Mouse (Mus musculus) embryonic facial prominence, embryonic 11.5 days (tissue): ENCODE measurements around the gene Ina. TPM values are rescaled to one million over a fixed set of nuclear protein-coding genes. Genes with fewer than 3 reads are reported as not detected.
A peak's percentile ranks its signal among the peaks of the same experiment; 100 is the strongest.

ENCODE experiments used
- ATAC-seq: fragments of 200-750 bp; cut with Nextera tagmentation; replicated peaks from 2 replicates; pipeline ENCODE4 v1.8.0; 2017; ENCODE audit warnings: low read depth; ENCODE audit not compliant: insufficient number of reproducible peaks, low FRiP score, low TSS enrichment
- DNase-seq: peaks from one replicate; pipeline ENCODE4 v3.0.0-alpha.2; 2015; ENCODE audit warnings: low spot score
- H3K27ac ChIP-seq: fragments of 300-500 bp; sonication (generic); replicated peaks from 2 replicates; pipeline ENCODE4 v1.5.1; 2014; ENCODE audit warnings: mild to moderate bottlenecking, low read depth, low read length, control low read depth
- H3K27me3 ChIP-seq: fragments of 300-500 bp; sonication (generic); 2 replicates; pipeline ENCODE4 v1.6.1; 2014; ENCODE audit warnings: mild to moderate bottlenecking, low read length, moderate library complexity, mixed read lengths; ENCODE audit not compliant: control insufficient read depth, insufficient read depth
- H3K36me3 ChIP-seq: fragments of 300-500 bp; sonication (generic); replicated peaks from 2 replicates; pipeline ENCODE4 v1.6.1; 2014; ENCODE audit warnings: low read depth, mild to moderate bottlenecking, low read length, moderate library complexity, mixed read lengths; ENCODE audit not compliant: control insufficient read depth, insufficient read depth
- H3K4me1 ChIP-seq: fragments of 300-500 bp; sonication (generic); 2 replicates; pipeline ENCODE4 v1.6.1; 2014; ENCODE audit warnings: low read length, mixed read lengths; ENCODE audit not compliant: control insufficient read depth, insufficient read depth
- H3K4me2 ChIP-seq: fragments of 300-500 bp; sonication (generic); 2 replicates; pipeline ENCODE4 v1.6.1; 2014; ENCODE audit warnings: low read depth, mild to moderate bottlenecking, control low read depth, low read length, moderate library complexity
- H3K4me3 ChIP-seq: fragments of 300-500 bp; sonication (generic); 2 replicates; pipeline ENCODE4 v1.5.1; 2014; ENCODE audit warnings: low read depth, low read length, control low read depth
- H3K9ac ChIP-seq: fragments of 300-500 bp; sonication (generic); replicated peaks from 2 replicates; pipeline ENCODE4 v1.6.1; 2014; ENCODE audit warnings: mild to moderate bottlenecking, control low read depth, low read length
- H3K9me3 ChIP-seq: fragments of 300-500 bp; sonication (generic); replicated peaks from 2 replicates; pipeline ENCODE4 v1.6.1; 2016; ENCODE audit warnings: mild to moderate bottlenecking, low read length, inconsistent platforms, mixed read lengths; ENCODE audit not compliant: control insufficient read depth
- WGBS: fragments of 180-500 bp; shearing (Covaris S2); extraction: QIAGEN DNeasy Blood & Tissue Kit; methylation state at CpG from one replicate; pipeline ENCODE4 v1.1.7; 2014; 5-methylcytosine and 5-hydroxymethylcytosine counted together
- polyA plus RNA-seq: library from polyadenylated mRNA; unstranded; fragments of >200 nt; fragmentation: Nextera tagmentation; extraction: Ambion mirVana; gene quantifications from 2 replicates; pipeline ENCODE4 v1.2.1, GENCODE M21; 2014

Gene Ina
- polyA plus RNA-seq, 1 experiment from 2014 or later, result 37.0 TPM

DNA sequence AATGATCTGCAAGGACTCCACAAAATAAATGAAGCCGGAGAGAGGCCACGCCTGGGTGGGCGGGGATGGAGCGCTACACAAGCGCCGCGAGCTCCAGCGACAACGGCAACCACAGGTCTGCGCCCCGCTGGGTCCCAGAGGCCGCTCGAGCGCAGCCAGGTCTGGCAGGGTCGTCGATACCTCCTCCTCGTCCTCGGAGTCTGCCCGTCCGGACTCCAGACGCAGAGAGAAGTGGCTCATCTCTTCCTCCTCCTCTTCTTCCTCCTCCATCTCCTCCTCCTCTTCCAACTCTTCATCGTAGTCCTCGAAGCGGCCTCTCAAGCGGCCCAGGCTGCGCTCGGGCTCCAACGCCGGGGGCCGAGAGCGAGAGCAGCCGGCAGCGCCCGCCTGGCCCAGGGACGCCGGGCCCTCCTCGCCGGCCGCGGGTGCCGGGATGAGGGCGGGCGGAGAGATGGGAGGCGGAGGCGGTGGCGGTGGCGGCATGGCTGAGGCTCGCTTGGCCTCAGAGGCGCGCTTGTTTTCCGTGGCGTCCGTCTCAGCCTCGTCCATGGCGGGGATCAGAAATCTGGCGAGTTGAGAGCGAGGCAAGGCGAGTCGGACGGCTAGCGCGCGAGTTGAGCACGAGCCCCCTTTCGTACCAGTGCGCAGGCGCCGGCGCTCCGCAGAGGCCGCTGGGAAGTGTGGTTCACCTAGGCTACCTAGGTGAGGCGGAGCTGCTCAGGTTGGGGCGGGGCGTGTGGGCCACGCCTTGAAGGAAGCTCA lies 36.0 kb downstream of the Ina start, which contains the start of gene Pcgf6:
Gene Pcgf6 (minus strand): TSS at position 636 of the 762 bp plus-strand sequence.
- Histone ChIP-seq H3K4me3 (peak within 1 kb of the TSS; percentile 66), H3K9me3 (no peaks in the 10 kb centered on the region), H3K36me3 (peaks cover 2% of the 10 kb centered on the region; the same call in 1 of the 2 replicates), H3K27ac (peak within 1 kb of the TSS; percentile 85), H3K27me3 (no peaks in the 10 kb centered on the region), H3K4me2 (peak within 1 kb of the TSS; percentile 60), H3K9ac (peak within 1 kb of the TSS; percentile 74), H3K4me1 (no peaks in the 10 kb centered on the region)
- peak; percentile 89 for ATAC-seq
- under 1% methylated on average over 74 of the region's 75 CpGs for WGBS
- DNase-seq, result peak; percentile 91

DNA sequence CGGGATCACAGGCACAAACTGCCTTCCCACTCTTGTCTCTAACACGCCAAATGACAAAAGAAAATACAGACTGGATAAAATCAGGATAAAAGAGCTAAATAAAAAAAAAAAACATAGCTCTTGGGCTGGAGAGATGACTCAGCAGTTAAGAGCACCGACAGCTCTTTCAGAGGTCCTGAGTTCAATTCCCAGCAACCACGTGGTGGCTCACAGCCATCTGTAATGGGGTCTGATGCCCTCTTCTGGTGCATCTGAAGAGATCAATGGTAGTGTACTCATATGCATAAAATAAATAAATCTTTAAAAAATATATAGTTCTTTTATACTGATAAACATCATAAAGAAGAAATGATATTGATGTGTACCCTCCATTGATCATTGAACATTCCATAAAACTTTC lies 38.4 kb downstream of the Ina start:
- no peaks in the 10 kb centered on the region for H3K9me3 ChIP-seq
- no peak overlapping the region for H3K4me2 ChIP-seq
- no peaks in the 10 kb centered on the region for H3K27me3 ChIP-seq
- no peak overlapping the region for H3K27ac ChIP-seq
- H3K4me3 ChIP-seq, result no peak overlapping the region
- no peak overlapping the region for H3K9ac ChIP-seq
- H3K36me3 ChIP-seq, result no peaks in the 10 kb centered on the region
- H3K4me1 ChIP-seq, result no peaks in the 10 kb centered on the region
- 81% methylated on average over 4 of the region's 4 CpGs for WGBS
- DNase-seq (no peak), ATAC-seq (no peak)

DNA sequence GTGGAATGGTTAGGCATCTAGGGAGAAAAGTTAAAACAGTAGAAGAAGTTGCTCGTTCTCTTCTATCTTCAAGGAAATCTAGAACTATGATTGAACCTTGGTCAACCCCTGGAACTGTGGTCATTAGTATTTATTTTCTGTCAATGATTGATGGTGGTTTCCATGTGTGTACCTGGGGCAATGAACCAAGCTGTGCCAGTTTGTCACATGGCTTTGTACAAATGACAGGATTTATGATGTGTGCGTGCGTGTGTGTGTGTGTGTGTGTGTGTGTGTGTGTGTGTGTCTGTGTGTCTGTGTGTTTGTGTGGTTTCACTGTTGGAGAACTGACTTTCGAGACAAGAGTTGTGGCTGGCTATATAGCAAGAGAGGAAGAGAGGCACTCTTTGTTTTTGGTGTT lies 39.0 kb downstream of the Ina start:
- Histone ChIP-seq H3K4me2 (no peak overlapping the region), H3K4me3 (no peak overlapping the region), H3K4me1 (no peaks in the 10 kb centered on the region), H3K9ac (no peak overlapping the region), H3K27ac (no peak overlapping the region), H3K27me3 (no peaks in the 10 kb centered on the region), H3K36me3 (no peaks in the 10 kb centered on the region), H3K9me3 (no peaks in the 10 kb centered on the region)
- WGBS, result 87% methylated on average over 4 of the region's 4 CpGs
- ATAC-seq (no peak), DNase-seq (no peak)

- no peaks in the 10 kb centered on the region for H3K27me3 ChIP-seq
- ATAC-seq (no peak), DNase-seq (no peak)
- H3K36me3 ChIP-seq, result no peaks in the 10 kb centered on the region
- WGBS, result 67% methylated on average over 1 of the region's 1 CpGs
- H3K4me3 ChIP-seq, result no peak overlapping the region
- no peak overlapping the region for H3K27ac ChIP-seq
- H3K4me1 ChIP-seq, result no peaks in the 10 kb centered on the region
- no peak overlapping the region for H3K9ac ChIP-seq
- no peaks in the 10 kb centered on the region for H3K9me3 ChIP-seq
- H3K4me2 ChIP-seq, result no peak overlapping the region
Observed at GRCm38 (mm10) chr19:47057684-47058083, 43.2 kb downstream of the Ina start.

DNA sequence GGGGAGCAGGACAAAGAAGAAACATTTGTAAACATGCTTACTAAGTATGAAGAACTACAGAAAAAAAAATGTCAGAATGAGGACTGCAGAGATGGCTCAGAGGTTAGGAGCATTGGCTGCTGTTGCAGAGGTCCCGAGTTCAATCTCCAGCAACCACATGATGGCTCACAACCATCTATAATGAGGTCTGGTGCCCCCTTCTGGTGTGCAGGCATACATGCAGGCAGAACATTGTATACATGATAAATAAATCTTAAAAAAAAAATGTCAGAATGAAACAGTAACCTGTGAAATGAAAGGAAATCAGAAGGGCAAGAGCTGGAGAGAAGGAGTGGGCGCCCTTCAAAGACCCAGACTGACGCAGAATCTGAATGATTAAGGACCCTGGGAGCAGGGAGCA lies 51.4 kb downstream of the Ina start:
- DNase-seq, result no peak
- Histone ChIP-seq H3K36me3 (no peaks in the 10 kb centered on the region), H3K9me3 (no peaks in the 10 kb centered on the region), H3K27ac (no peak overlapping the region), H3K4me3 (no peak overlapping the region), H3K4me2 (no peak overlapping the region), H3K9ac (no peak overlapping the region), H3K4me1 (no peaks in the 10 kb centered on the region), H3K27me3 (no peaks in the 10 kb centered on the region)
- no peak for ATAC-seq
- WGBS, result 92% methylated on average over 3 of the region's 3 CpGs

DNA sequence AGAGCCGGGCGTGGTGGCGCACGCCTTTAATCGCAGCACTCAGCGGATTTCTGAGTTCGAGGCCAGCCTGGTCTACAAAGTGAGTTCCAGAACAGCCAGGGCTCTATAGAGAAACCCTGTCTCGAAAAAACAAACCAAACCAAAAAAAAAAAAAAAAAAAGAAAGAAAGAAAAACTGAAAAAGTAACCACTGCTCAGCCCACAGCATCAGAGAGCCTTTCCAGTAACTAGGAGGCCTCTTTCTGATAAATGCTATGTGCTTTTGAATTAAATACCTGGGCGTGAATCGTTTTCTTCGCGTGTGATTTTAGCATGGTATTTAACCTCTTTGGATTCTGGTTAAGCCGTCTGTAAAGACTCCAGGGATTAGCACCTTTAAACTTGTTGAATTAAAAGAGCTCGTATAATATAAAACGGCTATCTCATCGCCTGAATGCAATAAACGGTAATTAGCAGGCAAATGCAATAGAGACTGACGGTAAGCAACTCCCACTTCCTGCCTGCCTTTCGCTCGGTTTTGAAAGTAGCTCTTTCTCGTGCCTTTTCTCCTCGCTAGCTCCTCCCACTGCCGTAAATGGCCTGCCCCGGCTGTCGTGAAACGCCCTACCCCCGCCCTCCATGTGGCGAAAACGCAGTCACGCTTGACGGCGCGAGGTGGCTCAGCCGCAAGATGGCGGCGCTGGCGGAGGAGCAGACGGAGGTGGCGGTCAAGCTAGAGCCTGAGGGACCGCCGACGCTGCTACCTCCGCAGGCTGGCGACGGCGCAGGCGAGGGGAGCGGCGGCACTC lies 52.8 kb downstream of the Ina start, which contains the start of gene Taf5:
Gene Taf5 (plus strand): TSS at position 651 of the 787 bp plus-strand sequence.
- 10% methylated on average over 49 of the region's 49 CpGs for WGBS
- Histone ChIP-seq H3K4me3 (peak within 1 kb of the TSS; percentile 93), H3K4me2 (peak within 1 kb of the TSS; percentile 41), H3K9me3 (no peaks in the 10 kb centered on the region), H3K36me3 (no peaks in the 10 kb centered on the region; the same call in 1 of the 2 replicates), H3K27me3 (no peaks in the 10 kb centered on the region), H3K4me1 (no peaks in the 10 kb centered on the region), H3K27ac (peak within 1 kb of the TSS; percentile 75), H3K9ac (peak within 1 kb of the TSS; percentile 92)
- DNase-seq, result peak; percentile 98
- peak; percentile 70 for ATAC-seq

- peak overlapping the region; percentile 41 for H3K4me2 ChIP-seq
Observed at GRCm38 (mm10) chr19:47067924-47068611, 53.6 kb downstream of the Ina start.

More at GRCm38 (mm10) chr19:47067924-47068611, 53.6 kb downstream of the Ina start:
- ATAC-seq (peak; percentile 92), DNase-seq (peak; percentile 86)
- Histone ChIP-seq H3K27ac (peak overlapping the region; percentile 75), H3K4me1 (no peaks in the 10 kb centered on the region), H3K27me3 (no peaks in the 10 kb centered on the region), H3K36me3 (no peaks in the 10 kb centered on the region; the same call in 1 of the 2 replicates), H3K9ac (peak overlapping the region; percentile 92), H3K9me3 (no peaks in the 10 kb centered on the region), H3K4me3 (peak overlapping the region; percentile 93)
- WGBS, result 0% methylated on average over 66 of the region's 72 CpGs
